Mouse (Mus musculus) ES-Bruce4 (cell line): Measurements from ENCODE around the gene Slc2a13.

ENCODE experiments used
- CTCF ChIP-seq: IDR thresholded peaks from one replicate; pipeline ENCODE4 v1.8.1; 2011; ENCODE audit warnings: low read depth, low read length
- POLR2A ChIP-seq: IDR thresholded peaks from one replicate; pipeline ENCODE4 v1.8.1; 2011; ENCODE audit warnings: low read length; ENCODE audit not compliant: insufficient read depth

- TF ChIP-seq CTCF (no peak), POLR2A (no peak)
Measured at GRCm38 (mm10) chr15:91257140-91257539, 315.9 kb downstream of the Slc2a13 start.
